Mouse (Mus musculus) adrenal gland, adult (tissue): ENCODE data around the gene Pde11a.

Experiments
- DNase-seq, 2 experiments: peaks; one replicate each; pipeline ENCODE4 v3.0.0; 2022 to 2023; ENCODE audit warnings: low spot score in 1 of 2; ENCODE audit not compliant: inconsistent age in 2 of 2

The Pde11a gene

DNA sequence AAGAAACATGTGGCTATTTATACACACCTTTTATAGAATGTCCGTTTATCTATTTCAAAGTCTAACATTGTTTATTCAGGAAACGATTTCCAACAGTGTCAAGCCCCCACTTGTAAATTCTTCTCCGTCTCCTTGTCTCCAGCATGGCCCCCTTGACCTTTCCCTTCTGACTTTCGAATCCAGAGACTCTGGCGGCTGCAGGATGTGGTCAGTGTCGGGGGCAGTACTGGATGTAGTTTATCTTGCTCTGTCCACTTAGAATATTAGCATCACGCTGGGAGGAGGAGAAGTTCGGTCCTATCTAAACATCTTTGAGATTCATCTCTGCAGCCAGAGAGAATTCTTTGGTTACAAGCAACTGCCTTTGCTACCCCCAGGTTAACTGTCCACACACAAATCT, 240.2 kb downstream of the Pde11a start:
- no peak for DNase-seq

GRCm38 (mm10) chr2:76097847-76098246, 240.7 kb downstream of the Pde11a start:
- DNase-seq = no peak

DNA sequence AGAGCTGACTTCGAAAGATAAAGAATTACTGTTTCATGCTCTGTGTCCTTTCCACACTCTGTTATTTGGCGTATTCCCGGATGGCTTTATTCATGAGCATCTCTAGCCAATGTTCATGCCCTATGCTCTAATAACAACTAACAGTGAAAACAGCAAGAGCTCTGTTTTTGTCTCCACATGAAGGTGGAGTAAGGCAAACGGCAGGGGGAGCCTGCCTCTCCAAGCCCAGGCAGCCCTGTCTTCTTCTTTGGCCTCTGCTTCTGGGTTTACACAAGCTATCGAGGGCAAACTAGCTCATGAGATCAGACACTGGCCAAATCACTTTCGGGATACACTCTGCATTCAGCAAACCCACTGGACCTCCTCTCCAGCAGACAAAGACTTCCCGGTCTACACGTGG, 241.3 kb downstream of the Pde11a start:
- no peak for DNase-seq

- DNase-seq = no peak
Measured at GRCm38 (mm10) chr2:76095861-76096260, 242.7 kb downstream of the Pde11a start.

- no peak for DNase-seq
Measured at GRCm38 (mm10) chr2:76090506-76090905, 248.1 kb downstream of the Pde11a start.

GRCm38 (mm10) chr2:76088844-76089243, 249.7 kb downstream of the Pde11a start:
- no peak for DNase-seq

GRCm38 (mm10) chr2:76088413-76088812, 250.2 kb downstream of the Pde11a start:
- DNase-seq = peak; percentile 63 to 71

GRCm38 (mm10) chr2:76087170-76087569, 251.4 kb downstream of the Pde11a start:
- peak; percentile 74 to 84 for DNase-seq

DNA sequence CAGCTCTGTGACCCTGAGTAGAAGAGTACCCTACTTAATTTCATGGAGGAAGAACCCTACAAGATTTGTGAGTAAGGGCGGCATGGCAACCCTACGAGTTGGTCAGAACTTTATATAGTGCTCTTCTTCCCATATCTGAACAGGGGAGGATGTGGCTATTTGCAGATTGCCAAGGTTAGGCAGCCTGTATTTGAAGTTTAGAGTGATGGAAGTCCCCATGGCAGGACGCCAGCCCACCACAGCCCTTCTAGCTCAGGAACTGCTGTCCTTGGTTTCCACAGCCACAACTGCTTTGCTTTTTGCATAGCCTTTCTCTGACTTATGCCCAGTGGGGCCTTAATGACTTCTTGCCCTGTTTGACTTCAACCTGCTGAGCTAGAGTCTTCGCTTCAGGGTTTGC, 253.6 kb downstream of the Pde11a start:
- DNase-seq = peak; percentile 75 to 80

- no peak for DNase-seq
Measured at GRCm38 (mm10) chr2:76083901-76084300, 254.7 kb downstream of the Pde11a start.

GRCm38 (mm10) chr2:76083396-76083795, 255.2 kb downstream of the Pde11a start:
- no peak for DNase-seq

DNA sequence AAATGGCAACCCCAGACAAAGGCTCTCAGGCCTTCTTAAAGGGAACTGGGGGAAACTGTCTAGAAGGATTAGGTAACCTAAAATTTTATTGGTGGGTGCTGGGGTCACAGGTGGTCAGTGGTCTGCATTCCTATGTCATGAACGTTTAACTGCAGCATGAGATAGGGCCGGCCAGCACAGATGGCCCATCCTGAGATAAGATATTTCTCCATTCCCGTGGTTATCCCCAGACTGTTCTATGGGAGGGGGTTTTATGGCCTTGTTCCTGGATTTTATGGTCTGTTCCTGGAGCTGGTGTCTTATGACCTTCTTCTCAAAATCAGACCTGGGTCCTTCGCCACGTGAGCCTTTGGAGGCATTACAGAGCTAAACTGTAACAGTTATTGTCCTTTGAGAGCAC, 256.6 kb downstream of the Pde11a start:
- DNase-seq = no peak

DNA sequence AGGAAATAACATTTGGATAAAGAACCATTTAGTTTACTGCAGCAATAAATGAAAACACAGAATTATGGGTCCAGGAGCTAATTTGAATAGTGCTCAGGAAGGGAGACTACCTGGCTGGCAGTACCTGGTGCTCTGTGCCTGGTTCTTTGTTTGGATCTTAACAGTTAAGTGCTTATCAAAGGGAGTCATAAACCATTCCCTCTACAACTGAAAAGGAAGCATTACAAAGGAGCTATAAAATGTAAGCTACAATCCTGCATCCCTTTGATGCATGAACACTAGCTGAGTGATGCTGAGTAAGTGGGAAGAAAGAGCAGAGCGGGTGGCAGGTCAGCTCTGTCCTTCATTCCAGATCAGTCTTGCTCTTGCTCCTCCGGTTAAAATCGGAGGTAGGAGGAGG, 258.0 kb downstream of the Pde11a start:
- no peak for DNase-seq

DNA sequence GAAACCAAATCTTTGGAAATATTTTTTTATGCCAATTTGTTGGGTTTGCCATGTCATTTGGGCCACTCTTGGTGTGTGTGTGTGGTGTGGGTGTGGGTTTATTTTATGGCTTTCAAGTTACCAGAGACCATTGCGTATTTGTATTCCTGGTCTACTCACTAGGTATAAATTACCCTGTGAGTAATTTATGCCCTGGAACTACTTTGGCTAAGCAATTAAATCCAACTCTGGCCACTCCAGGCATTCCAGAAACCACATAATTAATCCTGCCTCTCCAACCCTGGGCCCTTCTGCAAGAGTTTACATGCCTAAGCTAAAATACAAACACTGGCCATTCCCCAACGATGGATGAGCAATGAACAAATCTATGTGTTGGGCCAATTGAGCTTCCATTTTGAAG, 261.7 kb downstream of the Pde11a start:
- no peak for DNase-seq

GRCm38 (mm10) chr2:76076047-76076446, 262.5 kb downstream of the Pde11a start:
- DNase-seq = no peak

DNA sequence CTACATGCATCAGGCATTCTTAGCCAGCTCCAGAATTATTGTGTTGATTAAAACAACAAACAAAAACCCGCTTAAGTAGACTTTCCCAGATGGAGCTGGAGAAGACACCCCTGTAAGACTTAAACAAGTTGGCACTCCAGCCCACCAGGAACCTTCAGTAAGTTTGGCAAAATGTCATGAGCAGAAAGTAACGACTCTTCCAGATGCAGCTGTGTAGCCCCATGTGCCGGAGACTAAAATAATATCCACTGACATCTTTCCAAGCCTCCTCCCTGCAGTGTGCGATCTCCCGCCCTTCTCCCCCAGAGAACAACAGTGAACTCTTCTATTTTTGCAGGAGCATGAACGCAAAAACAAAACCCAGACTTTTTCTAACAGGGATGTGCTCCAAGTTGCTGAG, 265.5 kb downstream of the Pde11a start:
- DNase-seq = no peak

GRCm38 (mm10) chr2:76070432-76071306, 267.9 kb downstream of the Pde11a start:
- peak; percentile 77 to 91 for DNase-seq

- DNase-seq = no peak
Measured at GRCm38 (mm10) chr2:76069238-76069637, 269.3 kb downstream of the Pde11a start.

GRCm38 (mm10) chr2:76068155-76068554, 270.4 kb downstream of the Pde11a start:
- no peak for DNase-seq

- no peak for DNase-seq
Measured at GRCm38 (mm10) chr2:76067144-76067543, 271.4 kb downstream of the Pde11a start.

DNA sequence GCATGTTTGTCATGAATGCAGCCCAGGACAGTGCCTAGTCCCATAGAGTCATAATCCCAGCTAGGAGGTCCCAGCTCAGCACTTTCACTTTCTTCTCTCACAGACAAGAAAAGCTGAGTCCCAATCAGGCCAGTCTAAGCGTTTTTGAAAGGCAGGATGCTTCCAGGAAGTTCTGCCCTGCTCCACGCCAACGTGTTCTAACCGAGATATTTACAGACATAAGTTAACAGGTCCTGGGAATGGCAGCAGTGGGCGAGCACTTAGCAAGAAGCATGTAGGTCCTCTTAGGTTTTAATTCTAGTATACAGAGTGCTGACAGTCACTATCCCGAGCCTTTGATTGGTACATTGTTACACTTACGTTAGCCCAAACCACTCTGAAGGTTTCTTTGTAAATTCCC, 273.3 kb downstream of the Pde11a start:
- DNase-seq = no peak

DNA sequence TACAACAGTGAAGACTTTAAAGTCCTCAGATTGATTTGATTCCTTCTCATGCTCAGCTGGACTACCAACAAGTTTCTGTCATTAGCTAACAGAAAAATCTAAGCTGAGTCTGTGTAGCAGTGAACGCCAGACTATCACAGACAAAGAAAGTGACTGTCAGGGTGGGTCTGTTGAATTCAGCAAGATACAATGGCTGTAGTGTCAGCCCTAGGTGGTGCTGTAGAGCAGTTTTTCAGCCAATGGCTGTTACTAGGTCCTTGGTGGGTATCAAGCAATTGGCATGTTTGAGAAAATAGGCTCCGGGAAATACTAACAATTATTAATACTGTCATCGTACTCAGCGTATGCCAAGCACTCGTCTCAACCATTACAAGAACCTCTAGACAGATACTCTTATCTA, 274.5 kb downstream of the Pde11a start:
- peak; percentile 36 to 78 for DNase-seq

GRCm38 (mm10) chr2:76060207-76060606, 278.4 kb downstream of the Pde11a start:
- DNase-seq = no peak
